Mouse (Mus musculus): ENCODE data around the gene Olfr1393. TPM values are rescaled to one million over a fixed set of nuclear protein-coding genes. Genes with fewer than 3 reads are reported as not detected.
"Not testable (repeated sequence)": the region's sequence is repeated elsewhere in the genome, so short reads cannot be mapped to it uniquely, and the experiment has no call there.

Gene Olfr1393
- total RNA-seq, 1 experiment from 2014 or later: not detected

GRCm38 (mm10) chr11:49251380-49251761 is 26.7 kb upstream of the Olfr1393 start:
- no peak for DNase-seq

DNA sequence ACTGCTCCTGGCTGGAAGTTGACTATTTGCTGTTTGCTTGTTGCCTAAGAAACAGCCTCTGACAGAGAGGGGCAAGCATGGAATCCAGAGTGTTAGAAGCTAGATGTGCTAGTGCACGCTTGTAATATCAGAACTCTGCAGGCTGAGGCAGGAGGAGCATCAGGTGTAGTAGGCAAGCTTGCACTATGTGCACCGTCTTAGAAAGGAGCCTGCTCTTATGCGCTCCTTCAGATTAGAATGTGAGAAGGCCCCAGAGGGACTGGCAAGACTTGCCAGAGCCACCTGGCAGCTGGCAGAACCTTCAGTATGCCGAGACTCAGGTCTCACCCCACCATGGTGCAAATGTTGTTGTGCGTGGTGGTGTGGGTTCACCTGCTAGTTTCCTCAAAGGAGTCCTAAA is 26.1 kb upstream of the Olfr1393 start:
- no peak for DNase-seq

GRCm38 (mm10) chr11:49253035-49253434 is 25.1 kb upstream of the Olfr1393 start:
- no peak for DNase-seq

GRCm38 (mm10) chr11:49259296-49259695 is 18.8 kb upstream of the Olfr1393 start:
- no peak for DNase-seq

- DNase-seq: no peak
Observed at GRCm38 (mm10) chr11:49259829-49260228, 18.3 kb upstream of the Olfr1393 start.

DNA sequence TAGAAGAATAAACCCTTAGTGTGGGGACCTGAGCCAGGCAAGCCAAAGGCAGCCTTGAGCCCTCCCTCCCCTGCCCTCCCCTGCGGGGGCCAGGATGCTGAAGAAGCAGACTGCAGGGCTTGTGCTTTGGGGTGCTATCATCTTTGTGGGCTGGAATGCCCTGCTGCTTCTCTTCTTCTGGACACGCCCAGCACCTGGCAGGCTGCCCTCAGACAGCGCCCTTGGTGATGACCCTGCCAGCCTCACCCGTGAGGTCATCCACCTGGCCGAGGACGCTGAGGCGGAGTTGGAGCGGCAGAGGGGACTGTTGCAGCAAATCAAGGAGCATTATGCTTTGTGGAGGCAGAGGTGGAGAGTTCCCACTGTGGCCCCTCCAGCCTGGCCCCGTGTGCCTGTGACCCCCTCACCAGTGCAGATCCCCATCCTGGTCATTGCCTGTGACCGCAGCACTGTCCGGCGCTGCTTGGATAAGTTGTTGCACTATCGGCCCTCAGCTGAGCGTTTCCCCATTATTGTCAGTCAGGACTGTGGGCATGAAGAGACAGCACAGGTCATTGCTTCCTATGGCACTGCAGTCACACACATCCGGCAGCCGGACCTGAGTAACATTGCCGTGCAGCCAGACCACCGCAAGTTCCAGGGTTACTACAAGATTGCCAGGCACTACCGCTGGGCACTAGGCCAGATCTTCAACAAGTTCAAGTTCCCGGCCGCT is 17.3 kb upstream of the Olfr1393 start:
- DNase-seq: peak; percentile 89

- DNase-seq: no peak
Observed at GRCm38 (mm10) chr11:49261313-49261855, 16.7 kb upstream of the Olfr1393 start.

- no peak for DNase-seq
Observed at GRCm38 (mm10) chr11:49262286-49262685, 15.8 kb upstream of the Olfr1393 start.

- no peak for DNase-seq
Observed at GRCm38 (mm10) chr11:49263149-49263548, 15.0 kb upstream of the Olfr1393 start.

- no peak for DNase-seq
Observed at GRCm38 (mm10) chr11:49264081-49264480, 14.0 kb upstream of the Olfr1393 start.

GRCm38 (mm10) chr11:49264622-49265021 is 13.5 kb upstream of the Olfr1393 start:
- DNase-seq: no peak

DNA sequence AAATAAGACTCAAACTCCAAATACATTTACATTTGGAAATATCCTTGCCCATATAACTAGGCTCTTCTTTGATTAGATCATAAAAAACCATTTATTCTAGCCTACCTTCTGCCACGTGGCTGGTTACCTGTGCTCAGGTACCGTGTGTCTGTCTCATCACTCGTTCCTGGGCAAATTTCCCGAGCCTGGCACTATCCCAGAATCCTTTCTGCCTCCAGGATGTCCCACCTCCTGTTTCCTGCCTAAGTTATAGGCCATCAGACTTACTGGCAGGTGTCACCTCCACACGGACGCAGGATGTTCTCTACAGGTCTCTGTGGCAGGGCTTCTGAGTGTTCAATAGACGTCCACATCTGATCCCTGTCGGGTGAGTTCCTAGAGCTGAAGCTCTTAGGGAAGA is 13.0 kb upstream of the Olfr1393 start:
- no peak for DNase-seq

DNA sequence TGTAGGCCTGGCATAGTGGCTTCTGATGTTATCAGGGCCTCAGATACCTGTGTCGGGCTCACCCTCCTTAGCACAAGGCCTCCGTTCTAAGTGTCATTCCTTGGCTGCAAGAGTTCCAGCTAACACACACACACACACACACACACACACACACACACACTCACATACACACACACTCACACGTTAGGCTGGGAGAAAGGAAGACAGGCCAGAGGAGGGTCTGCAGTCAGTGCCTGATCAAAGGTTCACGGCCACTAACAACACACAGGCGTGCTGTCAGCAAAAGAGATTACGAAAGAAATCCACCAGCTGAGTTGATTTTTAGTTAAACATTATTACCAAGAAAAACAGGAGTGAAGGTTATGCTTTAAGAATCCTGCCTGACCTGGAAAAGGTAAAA is 11.4 kb upstream of the Olfr1393 start:
- DNase-seq: no peak

DNA sequence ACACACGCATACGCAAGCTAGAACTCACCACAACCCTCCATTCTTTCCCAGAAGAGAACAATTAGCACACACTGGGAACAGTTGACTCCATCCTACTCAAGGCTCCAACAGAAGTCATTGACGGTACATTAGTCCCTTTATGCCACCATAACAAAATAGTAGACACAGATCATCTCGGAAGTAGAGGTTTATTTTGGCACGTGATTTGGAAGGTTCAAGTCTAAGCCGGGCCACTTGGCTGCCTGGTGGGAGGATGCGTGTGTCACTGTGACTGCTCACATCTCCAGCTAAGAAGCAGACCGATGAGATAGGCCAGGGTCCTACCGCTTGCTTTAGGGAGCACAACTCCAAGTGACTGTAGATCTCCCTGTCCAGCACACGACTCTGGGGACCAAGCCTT is 10.8 kb upstream of the Olfr1393 start:
- DNase-seq: no peak

GRCm38 (mm10) chr11:49267970-49268579 is 10.0 kb upstream of the Olfr1393 start:
- DNase-seq: no peak

GRCm38 (mm10) chr11:49269761-49270160 is 8.3 kb upstream of the Olfr1393 start:
- no peak for DNase-seq

GRCm38 (mm10) chr11:49270368-49270767 is 7.7 kb upstream of the Olfr1393 start:
- no peak for DNase-seq

DNA sequence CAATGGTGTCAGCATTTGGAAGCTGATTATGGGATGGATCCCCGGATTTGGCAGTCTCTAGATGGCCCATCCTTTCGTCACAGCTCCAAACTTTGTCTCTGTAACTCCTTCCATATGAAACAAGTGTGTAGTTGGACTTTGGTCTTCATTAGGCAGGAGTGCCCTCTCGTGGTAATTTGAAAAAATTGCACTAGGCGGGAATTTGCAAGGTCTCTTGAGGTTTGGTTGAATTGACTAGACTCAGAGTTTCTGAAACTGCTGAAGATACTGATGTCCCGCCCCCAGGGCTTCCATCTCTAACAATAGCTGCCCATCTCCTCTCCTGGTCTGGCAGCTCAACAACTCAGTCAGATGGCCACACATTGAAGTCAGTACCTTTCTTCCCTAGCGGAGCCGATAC is 6.8 kb upstream of the Olfr1393 start:
- no peak for DNase-seq

DNA sequence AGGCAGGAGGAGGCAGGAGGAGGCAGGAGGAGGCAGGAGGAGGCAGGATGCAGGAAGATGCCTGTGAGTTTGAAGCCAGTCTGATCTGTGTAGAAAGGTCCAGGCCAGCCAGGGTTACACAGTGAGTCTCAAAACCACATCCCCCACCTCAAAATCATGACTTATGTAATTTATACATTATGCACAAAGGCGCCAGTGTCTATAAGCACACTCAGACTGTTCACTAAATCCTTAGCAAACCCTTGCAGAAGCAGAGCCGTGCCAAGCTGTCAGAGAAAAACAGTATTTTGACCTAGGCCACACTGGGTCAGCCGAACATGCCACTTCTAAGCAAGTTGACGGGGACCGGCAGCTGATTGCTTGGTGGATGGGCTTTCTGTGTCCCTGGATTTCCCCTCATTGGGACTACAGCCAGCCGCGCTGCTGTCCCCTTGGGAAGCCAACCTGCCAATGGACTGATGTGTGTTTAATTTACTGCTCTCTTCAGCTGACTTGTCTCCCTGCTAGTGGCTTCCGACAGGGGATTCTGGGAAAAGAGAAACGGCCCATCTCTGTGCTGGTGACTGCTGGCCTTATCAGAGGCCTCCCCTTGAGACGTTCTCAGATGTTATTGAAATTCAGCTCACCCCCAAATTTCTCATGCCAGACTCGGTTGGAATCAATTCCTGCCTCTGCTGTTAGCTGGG is 4.1 kb upstream of the Olfr1393 start:
- DNase-seq: no peak

DNA sequence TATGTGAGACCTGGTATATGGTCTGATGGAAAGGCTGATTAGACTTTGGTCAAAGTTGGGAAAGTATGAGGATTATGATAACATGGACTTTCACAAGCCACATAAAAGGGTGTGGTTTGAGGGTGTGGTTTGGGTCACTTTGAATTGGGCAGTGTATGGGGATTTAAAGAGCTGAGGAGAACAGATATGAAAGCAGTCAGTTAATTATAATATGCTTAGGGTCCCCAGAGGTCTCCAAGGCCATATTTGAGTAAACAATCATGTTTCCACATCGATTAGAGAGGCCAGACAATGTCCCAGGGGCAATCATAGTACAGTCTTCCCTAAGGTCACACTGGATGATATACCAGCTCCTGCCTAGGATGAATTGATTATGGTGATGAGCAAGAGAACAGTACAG is 6.9 kb downstream of the Olfr1393 start, which contains the start of gene Olfr1392:
TSS of gene Olfr1392 (plus strand) at position 301 of the 400 bp plus-strand sequence.
- not testable (repeated sequence) for DNase-seq

GRCm38 (mm10) chr11:49287251-49287650 is 9.1 kb downstream of the Olfr1393 start:
- DNase-seq: no peak

DNA sequence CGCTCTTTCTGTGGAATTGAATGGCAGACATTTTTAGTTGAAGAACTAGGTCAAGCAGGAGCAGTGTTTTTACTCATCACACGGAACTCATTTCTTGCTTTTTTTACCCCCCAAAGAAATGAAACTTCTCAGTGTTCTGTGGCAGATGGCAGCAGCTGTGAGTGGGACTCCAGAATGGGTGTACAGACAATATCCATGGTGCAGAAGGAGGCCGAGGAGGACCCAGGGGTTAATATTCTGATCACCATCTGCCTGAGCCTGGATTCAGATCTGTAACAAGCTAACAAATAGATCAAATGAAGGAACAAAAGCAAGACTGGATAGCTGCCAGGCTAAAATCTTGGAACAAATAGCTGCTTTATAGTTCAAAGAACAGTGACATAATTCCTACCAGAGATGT is 14.7 kb downstream of the Olfr1393 start:
- no peak for DNase-seq

DNA sequence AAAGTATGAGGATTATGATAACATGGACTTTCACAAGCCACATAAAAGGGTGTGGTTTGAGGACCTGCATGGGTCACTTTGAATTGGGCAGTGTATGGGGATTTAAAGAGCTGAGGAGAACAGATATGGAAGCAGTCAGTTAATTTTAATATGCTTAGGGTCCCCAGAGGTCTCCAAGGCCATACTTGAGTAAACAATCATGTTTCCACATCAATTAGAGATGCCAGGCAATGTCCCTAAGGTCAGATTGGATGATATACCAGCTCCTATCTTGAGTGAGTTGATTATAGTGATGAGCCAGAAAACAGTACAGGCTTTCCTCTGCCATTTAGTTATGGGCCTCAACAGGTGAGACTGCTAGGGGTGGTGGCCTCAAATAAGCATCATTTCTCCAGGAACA is 26.3 kb downstream of the Olfr1393 start, which contains the start of gene Olfr10:
TSS of gene Olfr10 (plus strand) at position 301 of the 400 bp plus-strand sequence.
- DNase-seq: no peak

Measured in adrenal gland, postnatal 25 days (tissue).